Mouse (Mus musculus): ENCODE measurements around the gene Immp2l. TPM values are rescaled to one million over a fixed set of nuclear protein-coding genes. Genes with fewer than 3 reads are reported as not detected.

Gene Immp2l
- total RNA-seq, 2 experiments from 2014 or later, result 10.8 to 12.0 TPM

GRCm38 (mm10) chr12:41170051-41170450 lies 146.2 kb downstream of the Immp2l start:
- no peak for DNase-seq (ENCODE audit: low spot score)

DNA sequence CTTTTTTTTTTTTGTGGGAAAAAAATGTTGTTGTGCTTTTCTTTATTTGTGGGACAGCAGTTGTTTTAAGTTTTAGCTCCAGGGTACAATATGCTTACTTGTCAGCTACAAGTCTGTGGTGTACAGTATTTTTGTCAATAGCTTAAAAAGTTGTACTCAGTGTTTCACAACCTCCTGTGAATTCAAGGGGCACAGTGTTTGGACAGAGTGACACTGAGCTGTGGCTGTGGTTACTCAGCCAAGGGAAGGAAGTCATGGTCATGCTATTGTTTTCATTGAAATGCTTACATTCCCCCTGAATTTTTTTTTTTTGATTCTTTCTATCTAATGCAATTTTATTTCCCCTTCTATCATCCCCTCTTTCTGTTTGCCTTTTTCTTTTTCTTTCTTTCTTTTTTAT lies 159.0 kb downstream of the Immp2l start:
- no peak for DNase-seq (ENCODE audit: low spot score)

GRCm38 (mm10) chr12:41185060-41185459 lies 161.2 kb downstream of the Immp2l start:
- no peak for DNase-seq (ENCODE audit: low spot score)

DNA sequence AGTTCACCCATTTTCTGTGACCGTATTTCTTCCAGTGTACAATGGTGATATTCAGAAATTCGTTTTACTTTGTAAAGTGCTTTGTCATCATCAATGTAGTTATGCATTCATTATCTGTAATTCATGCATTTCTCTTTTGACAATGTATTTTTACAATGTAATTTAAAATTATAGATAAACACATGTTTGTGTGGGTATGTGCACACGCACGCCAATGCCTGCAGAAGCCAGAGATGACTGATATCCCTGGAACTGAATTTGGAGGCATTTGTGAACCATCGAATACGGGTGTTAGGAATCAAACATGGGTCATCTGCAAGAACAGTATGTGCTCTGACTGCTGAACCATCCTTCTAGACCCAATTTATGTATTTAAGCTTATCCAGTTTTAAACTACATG lies 161.6 kb downstream of the Immp2l start:
- DNase-seq (ENCODE audit: low spot score), result no peak

GRCm38 (mm10) chr12:41192829-41193228 lies 168.9 kb downstream of the Immp2l start:
- DNase-seq (ENCODE audit: low spot score), result no peak

GRCm38 (mm10) chr12:41196374-41196773 lies 172.5 kb downstream of the Immp2l start:
- no peak for DNase-seq (ENCODE audit: low spot score)

DNA sequence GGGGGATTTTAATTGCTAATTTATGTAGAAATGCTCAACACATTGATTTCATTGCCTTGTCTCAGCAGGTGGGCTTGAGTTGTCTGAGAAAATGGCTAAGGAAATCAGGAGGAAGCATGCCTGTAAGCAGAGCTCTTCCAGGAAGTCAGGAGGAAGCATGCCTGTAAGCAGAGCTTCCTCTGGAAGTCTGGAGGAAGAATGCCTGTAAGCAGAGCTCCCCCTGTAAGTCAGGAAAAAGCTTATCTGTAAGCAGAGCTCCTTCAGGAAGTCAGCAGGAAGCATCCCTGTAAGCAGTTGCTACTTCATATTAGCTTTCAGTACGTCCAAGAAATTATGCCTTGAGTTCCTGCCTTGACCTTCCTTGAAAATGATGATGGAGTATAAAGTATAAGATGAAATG lies 191.3 kb downstream of the Immp2l start:
- no peak for DNase-seq (ENCODE audit: low spot score)

GRCm38 (mm10) chr12:41221893-41222292 lies 198.0 kb downstream of the Immp2l start:
- no peak for DNase-seq (ENCODE audit: low spot score)

DNA sequence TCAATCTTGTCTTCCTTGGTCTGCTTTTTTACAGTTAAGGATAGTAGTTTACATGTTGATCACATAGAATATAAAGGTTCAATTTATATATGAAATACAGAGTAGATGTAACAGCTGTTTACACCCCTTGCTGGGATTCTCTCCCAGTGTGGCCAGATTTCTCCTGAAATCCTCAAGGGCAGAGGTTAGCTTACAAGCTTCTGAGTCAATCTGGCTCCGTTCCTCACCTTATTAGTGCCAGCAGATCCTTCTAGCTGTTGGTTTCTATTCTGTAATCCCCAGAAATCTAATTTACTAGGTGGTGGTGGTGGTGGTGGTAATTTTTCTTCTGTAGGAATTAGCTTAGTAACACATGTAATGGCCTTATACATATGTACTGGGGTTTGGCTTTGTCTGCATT lies 199.8 kb downstream of the Immp2l start:
- no peak for DNase-seq (ENCODE audit: low spot score)

DNA sequence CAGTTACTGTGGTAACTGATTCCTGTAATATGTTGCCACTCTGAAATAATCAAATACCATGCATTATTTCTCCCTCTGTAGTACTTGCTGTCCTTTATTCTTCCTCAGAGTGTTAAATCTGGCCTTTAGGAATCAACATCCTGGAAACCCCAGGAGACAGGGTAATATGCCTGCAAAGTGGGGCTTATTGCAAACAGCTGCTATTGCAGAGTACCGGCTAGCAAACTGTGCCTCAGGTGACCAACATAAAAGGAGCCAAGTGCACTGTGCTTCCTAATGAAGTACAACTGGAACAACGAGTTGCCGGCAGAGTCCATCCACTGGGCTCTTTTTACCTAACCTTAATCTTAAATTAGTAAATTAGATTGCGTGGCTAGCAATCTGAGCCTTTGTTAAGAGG lies 200.6 kb downstream of the Immp2l start:
- DNase-seq (ENCODE audit: low spot score), result no peak

GRCm38 (mm10) chr12:41231966-41232365 lies 208.1 kb downstream of the Immp2l start:
- no peak for DNase-seq (ENCODE audit: low spot score)

DNA sequence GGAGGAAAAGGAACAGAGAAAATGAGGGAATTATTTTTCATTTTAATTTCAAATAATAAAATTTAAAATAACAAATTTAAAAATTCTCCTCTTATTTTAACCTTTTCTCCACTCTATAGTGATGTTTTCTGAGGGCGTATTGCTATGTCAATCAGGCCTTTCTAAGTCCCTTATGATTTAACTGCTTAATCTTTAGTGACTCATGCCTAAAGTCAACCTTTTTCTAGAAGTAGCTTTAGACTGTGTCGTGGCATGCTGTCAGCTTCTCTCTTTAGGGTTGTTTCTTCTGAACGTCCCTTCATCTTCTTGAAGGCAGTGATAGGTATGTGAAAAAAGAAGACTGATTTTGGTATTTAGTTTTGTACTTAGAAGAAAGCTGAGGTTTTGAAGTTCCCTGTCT lies 214.0 kb downstream of the Immp2l start:
- DNase-seq (ENCODE audit: low spot score), result no peak

GRCm38 (mm10) chr12:41241221-41241620 lies 217.3 kb downstream of the Immp2l start:
- DNase-seq (ENCODE audit: low spot score), result no peak

DNA sequence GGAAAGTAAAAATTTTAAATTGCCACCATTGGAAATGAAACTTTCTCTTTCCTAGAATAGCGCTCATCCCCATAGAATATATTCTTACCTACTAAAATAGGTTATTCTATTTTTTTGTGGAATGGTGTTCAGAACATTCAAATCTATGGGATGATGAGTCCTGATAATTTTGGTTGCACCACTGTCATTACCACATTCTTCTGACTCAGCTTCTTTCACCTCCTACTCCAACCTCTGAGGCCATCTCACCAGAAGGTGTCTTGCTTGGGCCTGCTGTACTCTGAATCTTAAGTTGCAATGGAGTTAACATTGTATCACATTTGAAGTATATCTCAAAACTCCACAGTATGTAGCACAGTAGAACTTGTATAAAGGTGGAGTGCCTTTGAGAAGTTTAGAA lies 224.4 kb downstream of the Immp2l start:
- DNase-seq (ENCODE audit: low spot score), result no peak

DNA sequence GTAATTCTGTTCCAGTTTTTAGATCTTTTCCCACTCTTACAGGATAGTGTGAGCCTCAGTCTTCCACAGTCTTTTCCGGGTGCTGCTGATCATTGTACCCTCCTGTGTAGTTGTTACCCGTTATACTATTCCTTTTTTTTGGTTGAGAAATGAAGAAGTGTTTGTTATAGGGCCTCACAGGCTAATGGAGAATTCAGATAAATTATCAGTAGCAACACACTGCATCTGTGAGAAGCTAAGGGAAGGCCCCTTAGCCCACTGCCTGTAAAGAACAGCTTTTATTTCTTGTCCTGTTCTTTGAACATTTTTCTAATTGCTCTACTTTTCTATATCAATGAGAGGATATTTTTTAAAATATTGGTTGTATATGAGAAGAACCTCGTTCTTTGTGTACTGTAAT lies 226.2 kb downstream of the Immp2l start:
- no peak for DNase-seq (ENCODE audit: low spot score)

GRCm38 (mm10) chr12:41257905-41258304 lies 234.0 kb downstream of the Immp2l start:
- no peak for DNase-seq (ENCODE audit: low spot score)

GRCm38 (mm10) chr12:41259608-41260007 lies 235.7 kb downstream of the Immp2l start:
- no peak for DNase-seq (ENCODE audit: low spot score)

- no peak for DNase-seq (ENCODE audit: low spot score)
Measured at GRCm38 (mm10) chr12:41274136-41274535, 250.2 kb downstream of the Immp2l start.

- DNase-seq (ENCODE audit: low spot score), result no peak
Measured at GRCm38 (mm10) chr12:41275361-41275760, 251.5 kb downstream of the Immp2l start.

DNA sequence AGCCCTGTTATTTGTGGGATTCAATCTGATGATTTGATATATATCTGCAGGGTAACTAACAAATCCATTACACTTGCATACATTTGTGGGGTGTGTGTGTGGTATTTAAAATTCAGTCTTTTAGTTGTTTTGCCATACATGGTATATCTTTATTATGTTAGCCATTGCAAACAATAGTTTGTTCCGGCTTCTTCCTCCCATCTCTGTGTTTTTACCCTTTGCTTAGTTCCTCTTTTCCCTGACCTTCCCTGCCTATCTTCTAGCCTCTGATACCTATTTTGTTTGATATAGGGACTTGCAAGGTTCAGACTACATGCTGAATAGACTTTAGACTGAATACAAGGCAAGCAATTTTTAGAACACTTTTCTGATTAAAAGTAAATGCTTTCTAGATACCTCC lies 254.0 kb downstream of the Immp2l start:
- DNase-seq (ENCODE audit: low spot score), result no peak

- no peak for DNase-seq (ENCODE audit: low spot score)
Measured at GRCm38 (mm10) chr12:41289047-41289446, 265.2 kb downstream of the Immp2l start.

GRCm38 (mm10) chr12:41307015-41307414 lies 283.1 kb downstream of the Immp2l start:
- DNase-seq (ENCODE audit: low spot score), result no peak

DNA sequence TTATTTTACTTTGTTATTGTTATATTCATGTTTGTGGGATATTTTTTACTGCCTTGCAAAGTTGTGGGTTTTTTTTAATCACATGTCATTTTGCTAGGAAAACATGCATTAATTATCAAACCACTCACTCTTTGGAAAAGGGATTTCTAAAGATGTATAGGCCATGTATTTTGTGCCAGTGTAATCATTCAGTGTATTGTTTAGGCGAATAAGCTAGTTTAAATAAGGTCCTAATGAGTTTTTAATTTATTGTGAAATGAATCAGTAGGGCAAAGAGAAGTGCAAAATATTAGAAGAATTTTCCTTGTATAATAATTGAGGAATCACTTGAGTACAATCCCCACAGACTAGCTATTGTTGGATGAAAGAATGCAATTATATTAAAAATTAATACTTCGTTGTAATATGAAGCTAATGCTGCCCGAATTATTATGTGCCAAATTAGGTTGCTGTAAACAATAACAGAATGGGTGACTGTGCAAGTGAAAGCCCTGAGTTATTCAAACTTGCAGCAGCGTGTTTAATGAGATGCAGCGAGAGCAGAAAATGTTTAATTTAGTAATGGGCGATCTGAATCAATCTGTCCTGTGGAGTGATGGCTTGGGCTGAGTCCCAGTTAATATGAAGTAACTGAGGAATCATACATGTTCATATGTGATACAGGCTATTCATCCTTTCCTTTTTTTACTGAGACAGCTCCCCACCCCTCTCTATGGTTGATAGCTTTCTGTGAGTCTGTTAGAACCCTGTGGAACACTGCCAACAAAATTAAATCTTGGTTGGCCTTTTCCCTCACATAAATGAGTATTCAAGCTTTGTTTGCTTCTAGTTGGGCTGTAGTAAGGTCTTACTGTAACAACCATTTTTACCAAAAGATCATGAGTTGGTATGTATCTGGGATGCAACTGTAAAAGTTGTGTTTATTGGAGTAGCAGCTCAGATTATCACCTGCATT lies 285.1 kb downstream of the Immp2l start:
- DNase-seq (ENCODE audit: low spot score), result no peak

Data from gastrocnemius, adult 18-20 months (tissue).